Mouse (Mus musculus) liver, embryonic 14.5 days (tissue): Measurements from ENCODE around the gene Ugp2. TPM values are rescaled to one million over a fixed set of nuclear protein-coding genes. Genes with fewer than 3 reads are reported as not detected.

Experiments
- ATAC-seq: fragments of 200-750 bp; cut with Nextera tagmentation; 2 replicates; pipeline ENCODE4 v1.8.0; 2017; ENCODE audit warnings: moderate number of reproducible peaks, mild to moderate bottlenecking, moderate library complexity; ENCODE audit not compliant: insufficient read depth
- DNase-seq, 3 experiments: peaks; one replicate each; pipeline ENCODE4 v3.0.0-alpha.2; 2012 to 2013; ENCODE audit warnings: low read depth in 3 of 3, low spot score in 3 of 3
- H3K27ac ChIP-seq: fragments of 300-500 bp; sonication (generic); 2 replicates; pipeline ENCODE4 v1.5.1; 2014; ENCODE audit warnings: moderate library complexity, mild to moderate bottlenecking, control low read depth, inconsistent platforms
- H3K27me3 ChIP-seq: fragments of 300-500 bp; sonication (generic); 2 replicates; pipeline ENCODE4 v1.6.1; 2014; ENCODE audit warnings: mild to moderate bottlenecking, low read length, moderate library complexity; ENCODE audit not compliant: control insufficient read depth, insufficient read depth
- H3K36me3 ChIP-seq: fragments of 300-500 bp; sonication (generic); replicated peaks from 2 replicates; pipeline ENCODE4 v1.6.1; 2014; ENCODE audit warnings: low read depth; ENCODE audit not compliant: control insufficient read depth, insufficient read depth
- H3K4me1 ChIP-seq, 2 experiments: fragments of 200-500 bp in 1 of 2; fragments of 300-500 bp in 1 of 2; sonication (generic) in 1 of 2; replicated peaks; 2 replicates each; pipeline ENCODE4 v1.6.1; 2012 to 2014; ENCODE audit warnings: antibody characterized with exemption in 1 of 2, inconsistent platforms in 1 of 2, low read length in 1 of 2; ENCODE audit not compliant: control insufficient read depth in 2 of 2, insufficient read depth in 2 of 2
- H3K4me2 ChIP-seq: fragments of 300-500 bp; sonication (generic); 2 replicates; pipeline ENCODE4 v1.6.1; 2014; ENCODE audit warnings: low read depth, mild to moderate bottlenecking, control low read depth, moderate library complexity
- H3K4me3 ChIP-seq, 2 experiments: fragments of 200-500 bp in 1 of 2; fragments of 300-500 bp in 1 of 2; sonication (generic) in 1 of 2; 2 replicates each; pipeline ENCODE4 v1.5.1; 2012 to 2014; ENCODE audit warnings: low read depth in 2 of 2, low read length in 2 of 2, mild to moderate bottlenecking in 2 of 2, control low read depth in 1 of 2, inconsistent platforms in 1 of 2, moderate library complexity in 1 of 2; ENCODE audit not compliant: insufficient read depth in 1 of 2
- H3K9ac ChIP-seq: fragments of 300-500 bp; sonication (generic); replicated peaks from 2 replicates; pipeline ENCODE4 v1.6.1; 2014; ENCODE audit warnings: mild to moderate bottlenecking, control low read depth, moderate library complexity
- H3K9me3 ChIP-seq: fragments of 300-500 bp; sonication (generic); 2 replicates; pipeline ENCODE4 v1.6.1; 2016; ENCODE audit warnings: low read length, mixed read lengths; ENCODE audit not compliant: control insufficient read depth
- CTCF ChIP-seq: IDR thresholded peaks from 2 replicates; pipeline ENCODE4 v1.5.1; 2016; ENCODE audit warnings: antibody characterized with exemption, low read depth, control low read depth
- EP300 ChIP-seq: IDR thresholded peaks from 2 replicates; pipeline ENCODE4 v1.6.1; 2016; ENCODE audit warnings: antibody characterized with exemption, low read depth
- WGBS: fragments of 180-500 bp; shearing (Covaris S2); extraction: QIAGEN DNeasy Blood & Tissue Kit; methylation state at CpG from one replicate; pipeline ENCODE4 v1.1.7; 2014; ENCODE audit not compliant: insufficient replicate concordance; 5-methylcytosine and 5-hydroxymethylcytosine counted together
- polyA plus RNA-seq, 2 experiments: library from polyadenylated mRNA; depleted of rRNA in 1 of 2; stranded (reverse) in 1 of 2; unstranded in 1 of 2; fragments of >200 nt; fragmentation: Nextera tagmentation in 1 of 2; extraction: Ambion mirVana in 1 of 2; gene quantifications; 2 replicates each; pipeline versions ENCODE4 v1.2.1 to v1.2.3; 2012 to 2014

Ugp2 gene
- 7.2 and 12.3 TPM in 2 replicates for polyA plus RNA-seq (2012; rRNA removed)
- polyA plus RNA-seq (2014; fragmentation: Nextera tagmentation; extraction: Ambion mirVana), result 31.6 and 32.5 TPM in 2 replicates

DNA sequence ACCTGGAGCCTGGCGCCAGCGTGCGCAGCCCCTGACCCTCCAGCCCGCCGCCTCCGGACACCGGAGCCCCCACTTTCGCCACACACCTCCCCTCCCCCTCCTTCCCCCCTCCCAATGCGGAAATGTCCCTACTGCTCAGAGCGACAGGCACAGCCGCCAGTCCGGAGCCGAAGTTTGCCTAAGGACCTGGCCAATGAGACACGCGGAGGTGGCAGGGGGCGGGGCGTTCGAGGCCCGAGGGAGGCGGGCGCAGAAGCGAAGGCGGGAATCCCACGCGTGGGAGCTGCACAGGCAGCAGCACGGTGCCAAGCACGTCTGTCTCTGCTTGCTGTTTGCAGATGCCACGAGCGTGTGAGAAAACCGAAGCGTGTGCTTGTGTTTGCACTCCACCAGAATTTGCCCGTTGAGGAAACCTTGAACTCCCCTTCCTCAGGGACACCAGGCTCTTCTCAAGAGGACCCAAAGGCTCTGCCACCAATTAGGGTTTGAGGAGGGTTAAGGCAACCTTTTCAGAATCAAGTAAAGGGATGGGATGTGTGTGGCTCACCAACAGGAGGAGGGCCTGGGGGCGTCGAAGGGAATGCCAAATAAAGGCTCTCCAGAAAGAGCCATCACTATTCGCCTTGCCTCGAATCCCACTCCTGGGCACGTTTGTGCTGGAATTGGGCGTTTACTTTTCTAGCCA, at the start of gene Ugp2:
Ugp2 (minus strand) TSS at position 80 of the 685 bp plus-strand sequence.
- H3K9ac ChIP-seq, result peak within 1 kb of the TSS; percentile 86
- H3K4me1 ChIP-seq, result peaks cover 12 to 14% of the 10 kb centered on the region in 2 experiments; a peak in 3 of 4 replicates
- peak within 1 kb of the TSS; percentile 93 for H3K4me2 ChIP-seq
- TF ChIP-seq EP300 (no peak), CTCF (no peak)
- ATAC-seq (peak; percentile 90), DNase-seq (peak; percentile 78 to 82 (median 79))
- H3K9me3 ChIP-seq, result no peaks in the 10 kb centered on the region
- peak within 1 kb of the TSS; percentile 44; the same call in 1 of the 2 replicates for H3K27ac ChIP-seq
- no peaks in the 10 kb centered on the region for H3K36me3 ChIP-seq
- H3K4me3 ChIP-seq, result peak within 1 kb of the TSS; percentile 78 to 88
- 7% methylated on average over 34 of the region's 38 CpGs for WGBS
- peaks cover 8% of the 10 kb centered on the region for H3K27me3 ChIP-seq

- ATAC-seq (peak; percentile 35; the same call in 1 of the 2 replicates), DNase-seq (no peak)
- Histone ChIP-seq H3K4me2 (no peak overlapping the region), H3K27ac (no peak overlapping the region), H3K9me3 (no peaks in the 10 kb centered on the region), H3K36me3 (no peaks in the 10 kb centered on the region), H3K4me1 (no peaks in the 10 kb centered on the region), H3K4me3 (no peak overlapping the region), H3K9ac (no peak overlapping the region), H3K27me3 (no peaks in the 10 kb centered on the region)
- TF ChIP-seq CTCF (no peak), EP300 (no peak)
- 49% methylated on average over 7 of the region's 7 CpGs for WGBS
Measured at GRCm38 (mm10) chr11:21414911-21415381, 43.9 kb upstream of the Ugp2 start.

DNA sequence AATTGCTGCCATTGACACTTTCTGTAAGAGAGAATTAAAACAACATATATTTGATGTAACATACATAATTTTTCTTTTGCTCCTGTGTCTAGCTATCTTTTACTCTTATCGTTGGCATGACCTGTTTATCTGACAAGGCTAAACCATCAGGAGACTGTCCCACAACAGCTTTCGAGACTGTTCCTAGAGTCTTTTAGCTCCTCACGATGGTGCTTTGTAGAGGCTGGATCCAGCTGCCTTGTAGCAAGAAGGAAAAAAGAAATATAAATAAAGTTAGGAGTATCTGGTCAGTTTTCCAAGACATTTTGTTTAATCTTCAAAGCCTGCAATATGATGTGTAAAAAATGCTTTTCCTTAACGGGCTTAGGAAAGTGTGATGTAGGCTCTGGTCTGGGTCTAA, 35.7 kb upstream of the Ugp2 start:
- no peaks in the 10 kb centered on the region for H3K36me3 ChIP-seq
- no peak for DNase-seq
- 59% methylated on average over 4 of the region's 4 CpGs for WGBS

GRCm38 (mm10) chr11:21406141-21406540, 35.1 kb upstream of the Ugp2 start:
- no peak overlapping the region for H3K4me2 ChIP-seq
- no peaks in the 10 kb centered on the region for H3K9me3 ChIP-seq
- H3K9ac ChIP-seq, result no peak overlapping the region
- H3K4me1 ChIP-seq, result peaks cover 0 to 9% of the 10 kb centered on the region in 2 experiments; a peak in 2 of 4 replicates
- no peaks in the 10 kb centered on the region for H3K27me3 ChIP-seq
- H3K27ac ChIP-seq, result no peak overlapping the region
- TF ChIP-seq CTCF (no peak), EP300 (no peak)
- no peak overlapping the region for H3K4me3 ChIP-seq
- DNase-seq (no peak), ATAC-seq (no peak)
- 67% methylated on average over 1 of the region's 1 CpGs for WGBS
- H3K36me3 ChIP-seq, result no peaks in the 10 kb centered on the region

More for the DNA sequence above, 35.7 kb upstream of the Ugp2 start:
- Histone ChIP-seq H3K4me2 (no peak overlapping the region), H3K4me1 (peaks cover 0 to 8% of the 10 kb centered on the region in 2 experiments; a peak in 1 of 4 replicates), H3K4me3 (no peak overlapping the region), H3K9ac (no peak overlapping the region), H3K27me3 (no peaks in the 10 kb centered on the region), H3K9me3 (no peaks in the 10 kb centered on the region), H3K27ac (no peak overlapping the region)
- TF ChIP-seq CTCF, result no peak
- TF ChIP-seq EP300, result no peak
- ATAC-seq, result no peak

- Histone ChIP-seq H3K36me3 (no peaks in the 10 kb centered on the region), H3K4me3 (no peak overlapping the region), H3K4me2 (no peak overlapping the region), H3K27ac (no peak overlapping the region), H3K4me1 (peaks cover 0 to 10% of the 10 kb centered on the region in 2 experiments; a peak in 2 of 4 replicates), H3K9me3 (no peaks in the 10 kb centered on the region), H3K9ac (no peak overlapping the region), H3K27me3 (no peaks in the 10 kb centered on the region)
- no peak for ATAC-seq
- WGBS, result 4% methylated on average over 1 of the region's 1 CpGs
- no peak for TF ChIP-seq CTCF
- no peak for TF ChIP-seq EP300
- no peak for DNase-seq
Measured at GRCm38 (mm10) chr11:21403877-21404276, 32.9 kb upstream of the Ugp2 start.
